Mouse (Mus musculus): ENCODE data around the gene Acpp.

GRCm38 (mm10) chr9:104269944-104270343, 67.6 kb downstream of the Acpp start:
- TF ChIP-seq CTCF (IDR thresholded peaks at IDR 0.05; ENCODE audit: low read depth, low read length) (no peak), POLR2AphosphoS5 (IDR thresholded peaks at IDR 0.05; ENCODE audit: insufficient replicate concordance, low read depth, low read length) (no peak), GATA1 (IDR thresholded peaks at IDR 0.05; ENCODE audit: borderline replicate concordance, low read length) (no peak), TAL1 (conservative IDR thresholded peaks at IDR 0.05; ENCODE audit: low read depth, low read length) (no peak), GATA2 (IDR thresholded peaks at IDR 0.05; ENCODE audit: borderline replicate concordance, low read depth, low read length) (no peak)
